Mouse (Mus musculus) MEL (cell line): ENCODE data around the gene Nlk. TPM values are rescaled to one million over a fixed set of nuclear protein-coding genes. Genes with fewer than 3 reads are reported as not detected.

ENCODE experiments used
- DNase-seq: peaks from one replicate; pipeline ENCODE4 v3.0.0; 2011; ENCODE audit warnings: low read depth, low spot score
- H3K27ac ChIP-seq: 2 replicates; pipeline ENCODE4 v1.5.1; 2012; ENCODE audit warnings: low read depth, mild to moderate bottlenecking, control low read depth, low read length, moderate library complexity; ENCODE audit not compliant: control insufficient read depth
- H3K27me3 ChIP-seq, 2 experiments: fragments of 150-350 bp in 1 of 2; sonication (generic) in 1 of 2; 2 replicates each; pipeline ENCODE4 v1.6.1; 2012; ENCODE audit warnings: low read length in 2 of 2, mild to moderate bottlenecking in 2 of 2, improper control_type of control experiment in 1 of 2, moderate library complexity in 1 of 2; ENCODE audit not compliant: insufficient read depth in 2 of 2, control insufficient read depth in 1 of 2
- H3K36me3 ChIP-seq, 2 experiments: 2 replicates each; pipeline ENCODE4 v1.6.1; 2012 to 2014; ENCODE audit warnings: low read length in 2 of 2, improper control_type of control experiment in 1 of 2, inconsistent platforms in 1 of 2, mild to moderate bottlenecking in 1 of 2; ENCODE audit not compliant: insufficient read depth in 2 of 2, control insufficient read depth in 1 of 2
- H3K4me1 ChIP-seq, 2 experiments: fragments of 150-350 bp in 1 of 2; sonication (generic) in 1 of 2; 2 replicates each; pipeline ENCODE4 v1.6.1; 2012; ENCODE audit warnings: low read length in 2 of 2, improper control_type of control experiment in 1 of 2, mild to moderate bottlenecking in 1 of 2; ENCODE audit not compliant: insufficient read depth in 2 of 2, control insufficient read depth in 1 of 2
- H3K4me3 ChIP-seq, 2 experiments: fragments of 150-350 bp in 1 of 2; sonication (generic) in 1 of 2; 2 replicates each; pipeline ENCODE4 v1.5.1; 2012; ENCODE audit warnings: low read depth in 2 of 2, low read length in 2 of 2, mild to moderate bottlenecking in 2 of 2, moderate library complexity in 2 of 2, control low read depth in 1 of 2, improper control_type of control experiment in 1 of 2; ENCODE audit not compliant: control insufficient read depth in 1 of 2, insufficient read depth in 1 of 2
- H3K79me2 ChIP-seq: 2 replicates; pipeline ENCODE4 v1.6.1; 2012; ENCODE audit warnings: mild to moderate bottlenecking, low read length, moderate library complexity; ENCODE audit not compliant: control insufficient read depth, poor library complexity, insufficient read depth
- H3K9ac ChIP-seq: 2 replicates; pipeline ENCODE4 v1.6.1; 2012; ENCODE audit warnings: low read depth, mild to moderate bottlenecking, control low read depth, low read length, moderate library complexity; ENCODE audit not compliant: control insufficient read depth, poor library complexity, severe bottlenecking
- H3K9me3 ChIP-seq: fragments of 150-350 bp; sonication (generic); replicated peaks from 2 replicates; pipeline ENCODE4 v1.6.1; 2012; ENCODE audit warnings: mild to moderate bottlenecking, low read length, improper control_type of control experiment, moderate library complexity; ENCODE audit not compliant: insufficient read depth
- BHLHE40 ChIP-seq: IDR thresholded peaks from 2 replicates; pipeline ENCODE4 v1.6.1; 2012; ENCODE audit warnings: low read depth, mild to moderate bottlenecking, inconsistent platforms, low read length, improper control_type of control experiment, borderline replicate concordance
- CHD1 ChIP-seq: IDR thresholded peaks from 2 replicates; pipeline ENCODE4 v1.6.1; 2012; ENCODE audit warnings: low read depth, mild to moderate bottlenecking, inconsistent platforms, low read length, improper control_type of control experiment
- CTCF ChIP-seq, 3 experiments: IDR thresholded peaks in 2 of 3; conservative IDR thresholded peaks in 1 of 3; 2 replicates each; pipeline ENCODE4 v1.5.1; 2011 to 2012; ENCODE audit warnings: low read length in 3 of 3, low read depth in 2 of 3, mild to moderate bottlenecking in 2 of 3, improper control_type of control experiment in 1 of 3, inconsistent platforms in 1 of 3, mixed read lengths in 1 of 3, moderate library complexity in 1 of 3; ENCODE audit not compliant: control insufficient read depth in 1 of 3, insufficient read depth in 1 of 3, poor library complexity in 1 of 3, severe bottlenecking in 1 of 3
- ELF1 ChIP-seq: IDR thresholded peaks from 2 replicates; pipeline ENCODE4 v1.6.1; 2014; ENCODE audit warnings: low read depth, mild to moderate bottlenecking, inconsistent platforms, low read length, improper control_type of control experiment, moderate library complexity
- EP300 ChIP-seq, 2 experiments: IDR thresholded peaks; 2 replicates each; pipeline ENCODE4 v1.6.1; 2011; ENCODE audit warnings: improper control_type of control experiment in 2 of 2, low read length in 2 of 2, low read depth in 1 of 2, mild to moderate bottlenecking in 1 of 2
- ETS1 ChIP-seq: IDR thresholded peaks from 2 replicates; pipeline ENCODE4 v1.6.1; 2012; ENCODE audit warnings: low read depth, mild to moderate bottlenecking, inconsistent platforms, low read length, improper control_type of control experiment, moderate library complexity
- GABPA ChIP-seq: IDR thresholded peaks from 2 replicates; pipeline ENCODE4 v1.6.1; 2012; ENCODE audit warnings: low read depth, mild to moderate bottlenecking, inconsistent platforms, low read length, improper control_type of control experiment, moderate library complexity
- HCFC1 ChIP-seq: IDR thresholded peaks from 2 replicates; pipeline ENCODE4 v1.6.1; 2012; ENCODE audit warnings: low read depth, mild to moderate bottlenecking, inconsistent platforms, low read length, improper control_type of control experiment, moderate library complexity
- JUND ChIP-seq: IDR thresholded peaks from 2 replicates; pipeline ENCODE4 v1.6.1; 2011; ENCODE audit warnings: low read depth, mild to moderate bottlenecking, improper control_type of control experiment, low read length
- KAT2A ChIP-seq: conservative IDR thresholded peaks from 2 replicates; pipeline ENCODE4 v1.6.1; 2012; ENCODE audit warnings: low read depth, low read length, improper control_type of control experiment, inconsistent platforms
- MAFK ChIP-seq: IDR thresholded peaks from 2 replicates; pipeline ENCODE4 v1.6.1; 2011; ENCODE audit warnings: low read depth, mild to moderate bottlenecking, low read length, improper control_type of control experiment, borderline replicate concordance
- MAX ChIP-seq: IDR thresholded peaks from 2 replicates; pipeline ENCODE4 v1.6.1; 2011; ENCODE audit warnings: low read length, improper control_type of control experiment
- MAZ ChIP-seq: IDR thresholded peaks from 2 replicates; pipeline ENCODE4 v1.6.1; 2012; ENCODE audit warnings: low read depth, mild to moderate bottlenecking, inconsistent platforms, low read length, improper control_type of control experiment
- MXI1 ChIP-seq: IDR thresholded peaks from 2 replicates; pipeline ENCODE4 v1.6.1; 2011; ENCODE audit warnings: mild to moderate bottlenecking, low read depth, low read length, improper control_type of control experiment
- MYC ChIP-seq: IDR thresholded peaks from 2 replicates; pipeline ENCODE4 v1.6.1; 2011; ENCODE audit warnings: low read depth, mild to moderate bottlenecking, low read length, improper control_type of control experiment, moderate library complexity
- NELFE ChIP-seq: IDR thresholded peaks from 2 replicates; pipeline ENCODE4 v1.6.1; 2011; ENCODE audit warnings: low read depth, low read length, improper control_type of control experiment
- NRF1 ChIP-seq: IDR thresholded peaks from 2 replicates; pipeline ENCODE4 v1.6.1; 2014; ENCODE audit warnings: low read depth, mild to moderate bottlenecking, inconsistent platforms, low read length, improper control_type of control experiment, moderate library complexity; ENCODE audit not compliant: poor library complexity, insufficient read depth, severe bottlenecking
- POLR2AphosphoS2 ChIP-seq: IDR thresholded peaks from 2 replicates; pipeline ENCODE4 v1.6.1; 2011; ENCODE audit warnings: low read length, improper control_type of control experiment
- RAD21 ChIP-seq: IDR thresholded peaks from 2 replicates; pipeline ENCODE4 v1.6.1; 2011; ENCODE audit warnings: mild to moderate bottlenecking, low read depth, low read length, improper control_type of control experiment
- SIN3A ChIP-seq: IDR thresholded peaks from 2 replicates; pipeline ENCODE4 v1.6.1; 2012; ENCODE audit warnings: low read length, improper control_type of control experiment, inconsistent platforms
- SMC3 ChIP-seq: IDR thresholded peaks from 2 replicates; pipeline ENCODE4 v1.6.1; 2011; ENCODE audit warnings: low read depth, low read length, improper control_type of control experiment
- TCF12 ChIP-seq: IDR thresholded peaks from 2 replicates; pipeline ENCODE4 v1.6.1; 2014; ENCODE audit warnings: low read depth, mild to moderate bottlenecking, inconsistent platforms, low read length, improper control_type of control experiment, moderate library complexity
- UBTF ChIP-seq: IDR thresholded peaks from 2 replicates; pipeline ENCODE4 v1.6.1; 2012; ENCODE audit warnings: low read depth, mild to moderate bottlenecking, inconsistent platforms, low read length, improper control_type of control experiment, moderate library complexity, borderline replicate concordance; ENCODE audit not compliant: insufficient read depth
- USF1 ChIP-seq: IDR thresholded peaks from 2 replicates; pipeline ENCODE4 v1.6.1; 2014; ENCODE audit warnings: low read depth, mild to moderate bottlenecking, inconsistent platforms, low read length, improper control_type of control experiment, moderate library complexity
- polyA plus RNA-seq, 2 experiments: library from polyadenylated mRNA; stranded (reverse) in 1 of 2; unstranded in 1 of 2; fragments of >175 nt in 1 of 2; fragments of >200 nt in 1 of 2; gene quantifications; 2 replicates each; pipeline versions ENCODE4 v1.2.1 to v1.2.4; 2012; ENCODE audit warnings: low replicate concordance in 2 of 2, low read depth in 1 of 2; ENCODE audit not compliant: insufficient read length in 2 of 2, insufficient read depth in 1 of 2, missing spikeins in 1 of 2
- total RNA-seq: library from RNA; depleted of rRNA; stranded (reverse); fragments of 300-350 nt; gene quantifications from 2 replicates; pipeline ENCODE4 v1.2.3, GENCODE M21; 2012

The Nlk gene
- total and polyA plus RNA-seq, 3 experiments: 16.9 to 17.9 TPM; not detected in 1

DNA sequence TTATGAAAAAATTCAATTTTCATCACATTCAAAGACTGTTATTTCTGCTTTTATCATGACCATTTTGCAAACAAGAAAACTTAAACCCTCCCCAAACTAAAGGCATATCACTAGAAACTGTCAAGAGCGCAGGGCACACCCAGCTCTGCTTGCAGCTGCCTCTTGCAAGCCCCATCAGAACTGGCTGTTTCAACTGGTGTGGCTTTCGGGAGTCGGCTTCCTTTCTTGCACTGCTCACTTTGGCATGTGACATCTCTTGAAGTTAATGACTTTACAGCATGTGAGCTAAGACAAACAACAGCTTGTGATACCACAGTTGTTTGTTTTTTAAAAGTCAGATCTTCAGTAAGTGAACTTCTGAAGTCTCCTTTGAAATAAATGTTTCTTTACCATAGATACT lies 72.8 kb downstream of the Nlk start:
- Histone ChIP-seq H3K27me3 (no peaks in the 10 kb centered on the region), H3K9ac (peak overlapping the region; percentile 8; the same call in 1 of the 2 replicates), H3K36me3 (peaks cover 2 to 48% of the 10 kb centered on the region in 2 experiments; a peak in 2 of 4 replicates), H3K4me1 (peaks cover 29 to 47% of the 10 kb centered on the region in 2 experiments), H3K9me3 (no peaks in the 10 kb centered on the region), H3K4me3 (no peak overlapping the region), H3K79me2 (no peaks in the 10 kb centered on the region), H3K27ac (peak overlapping the region; percentile 48)
- TF ChIP-seq MAFK: no peak
- 0 out of 2 replicates have a peak, but pooled peaks have one; percentile 22 for TF ChIP-seq MAX
- TF ChIP-seq SIN3A: peak; percentile 66
- TF ChIP-seq KAT2A: no peak
- no peak for TF ChIP-seq MAZ
- TF ChIP-seq MXI1: peak; percentile 82
- no peak for TF ChIP-seq CTCF (IDR thresholded peaks at IDR 0.05 in 2 of 3, conservative IDR thresholded peaks at IDR 0.05 in 1 of 3; ENCODE audit: control insufficient read depth in 1 of 3, insufficient read depth in 1 of 3, low read depth in 2 of 3, low read length in 3 of 3, poor library complexity in 1 of 3, severe bottlenecking in 1 of 3)
- no peak; the same call in 1 of the 2 replicates for TF ChIP-seq SMC3
- peak; percentile 64; the same call in 1 of the 2 replicates for TF ChIP-seq ETS1
- 0 out of 2 replicates have a peak, but pooled peaks have one; percentile 28 for TF ChIP-seq UBTF
- TF ChIP-seq NELFE: no peak
- TF ChIP-seq POLR2AphosphoS2: no peak
- TF ChIP-seq RAD21: no peak
- TF ChIP-seq ELF1: no peak
- peak; percentile 72 for TF ChIP-seq USF1
- peak; percentile 67; the same call in 1 of the 2 replicates for TF ChIP-seq BHLHE40
- TF ChIP-seq HCFC1: no peak
- no peak for TF ChIP-seq NRF1
- TF ChIP-seq GABPA: no peak
- no peak for TF ChIP-seq MYC
- no peak for TF ChIP-seq CHD1
- no peak for TF ChIP-seq JUND
- TF ChIP-seq TCF12: peak; percentile 51; the same call in 1 of the 2 replicates
- TF ChIP-seq EP300 (IDR thresholded peaks at IDR 0.05; ENCODE audit: low read depth in 1 of 2, low read length in 2 of 2): peak in 1 of 2 experiments; percentile 59; a peak in 1 of 4 replicates
- peak; percentile 86 for DNase-seq
